Mouse (Mus musculus) layer of hippocampus, adult 8-10 months (tissue): Measurements from ENCODE around the gene 4921536K21Rik. TPM values are rescaled to one million over a fixed set of nuclear protein-coding genes. Genes with fewer than 3 reads are reported as not detected.
"Not testable (repeated sequence)": the region's sequence is repeated elsewhere in the genome, so short reads cannot be mapped to it uniquely, and the experiment has no call there.

Experiments
- DNase-seq, 2 experiments: peaks; one replicate each; pipeline ENCODE4 v3.0.0; 2022; ENCODE audit warnings: low spot score in 2 of 2
- total RNA-seq, 4 experiments: library from RNA; stranded (reverse); gene quantifications; 2 replicates each; pipeline ENCODE4 v1.2.4; 2022

4921536K21Rik gene
- total RNA-seq, 4 experiments from 2014 or later, result 0.52 to 1.0 (median 0.83) TPM

DNA sequence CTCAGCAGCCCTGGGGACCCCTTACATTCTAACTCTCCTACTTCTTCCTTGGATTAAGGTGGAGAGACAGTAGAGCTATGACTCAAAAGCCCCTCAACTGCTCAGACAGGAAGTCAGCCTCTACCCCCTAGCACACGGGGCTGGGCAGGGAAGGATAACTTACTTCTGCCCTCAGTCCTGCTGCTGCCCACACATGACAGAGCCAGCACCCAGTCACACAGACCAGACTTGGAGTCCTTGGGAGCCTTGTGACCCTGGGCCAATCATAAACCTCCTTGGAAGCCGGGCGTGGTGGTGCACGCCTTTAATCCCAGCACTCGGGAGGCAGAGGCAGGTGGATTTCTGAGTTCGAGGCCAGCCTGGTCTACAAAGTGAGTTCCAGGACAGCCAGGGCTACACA is 16.5 kb upstream of the 4921536K21Rik start:
- DNase-seq, result not testable (repeated sequence)

DNA sequence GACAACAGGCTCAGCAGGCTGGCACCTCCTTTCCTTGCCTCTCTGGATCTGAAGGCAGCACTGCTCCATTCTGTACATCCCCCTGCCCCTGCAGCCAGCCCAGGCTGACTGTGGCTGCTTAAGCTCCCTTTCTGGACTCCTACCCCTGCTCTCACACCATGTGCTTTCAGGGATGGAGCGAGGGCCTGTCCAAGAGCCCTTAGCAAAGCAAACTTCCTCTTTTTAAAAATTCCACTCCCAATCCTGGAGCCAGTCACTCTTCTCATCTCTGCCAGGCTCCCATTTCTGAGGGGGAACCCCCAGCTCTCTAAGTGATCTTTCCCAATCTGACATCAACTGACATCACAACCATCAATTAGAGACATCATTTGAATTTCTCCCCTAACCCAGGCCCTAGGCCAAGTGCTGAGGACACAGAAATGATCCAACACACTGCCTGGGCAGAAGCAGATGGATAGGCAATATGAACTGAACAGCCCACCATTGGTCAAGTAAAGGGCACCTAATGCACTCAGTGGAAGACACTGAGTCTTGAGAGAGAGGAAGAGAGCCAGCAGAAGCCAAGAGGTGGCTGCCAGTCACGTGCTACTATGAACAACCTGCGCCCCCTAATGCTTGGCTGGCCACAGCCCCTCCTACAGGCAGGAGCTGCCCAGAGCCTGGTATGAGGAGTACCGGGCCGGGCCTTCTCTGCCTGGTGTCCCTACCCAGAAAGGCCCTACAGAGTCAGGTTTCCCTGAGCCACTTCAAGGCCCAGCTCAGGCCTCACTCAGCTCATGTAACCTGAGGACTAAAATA is 15.8 kb upstream of the 4921536K21Rik start:
- no peak for DNase-seq

DNA sequence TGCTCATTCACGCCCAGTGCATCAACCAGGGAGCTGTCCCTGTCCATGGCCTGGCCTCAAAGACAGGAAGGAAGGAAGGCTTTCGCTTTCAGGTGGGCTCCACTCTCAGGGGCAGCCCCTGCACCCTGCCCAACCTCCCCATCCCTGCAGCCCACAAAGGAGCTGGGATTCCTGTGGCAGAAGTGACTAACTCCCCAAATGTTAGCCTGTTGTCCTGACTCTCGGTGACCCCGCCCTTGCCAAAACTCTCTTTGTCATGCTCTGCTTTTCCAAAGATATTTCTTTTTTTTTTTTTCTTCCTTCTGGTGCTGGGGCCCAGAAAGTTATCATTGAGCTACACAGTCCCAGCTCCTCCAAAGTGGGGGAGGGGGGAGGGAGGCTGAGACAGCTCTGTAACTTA is 14.3 kb upstream of the 4921536K21Rik start:
- DNase-seq, result no peak

DNA sequence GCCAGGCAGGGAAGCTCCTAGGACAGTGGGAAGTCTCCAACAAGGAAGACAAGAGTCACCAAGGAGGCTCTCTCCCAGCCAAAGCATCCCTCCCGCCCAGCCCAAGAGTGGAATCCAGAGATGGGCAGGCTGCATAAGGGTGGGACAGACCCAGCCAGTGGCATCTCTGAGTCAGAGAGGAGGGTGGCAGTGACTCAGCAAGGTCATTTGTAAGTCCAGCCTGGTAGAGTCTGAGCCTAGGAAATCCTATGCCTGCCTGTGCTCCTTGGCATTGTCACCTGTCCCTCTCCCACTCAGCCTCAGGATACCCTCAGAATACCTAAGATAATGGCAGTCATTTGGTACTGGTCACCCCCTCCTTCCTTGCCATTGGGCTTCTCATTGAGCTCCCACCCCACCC is 10.5 kb upstream of the 4921536K21Rik start:
- no peak for DNase-seq

DNA sequence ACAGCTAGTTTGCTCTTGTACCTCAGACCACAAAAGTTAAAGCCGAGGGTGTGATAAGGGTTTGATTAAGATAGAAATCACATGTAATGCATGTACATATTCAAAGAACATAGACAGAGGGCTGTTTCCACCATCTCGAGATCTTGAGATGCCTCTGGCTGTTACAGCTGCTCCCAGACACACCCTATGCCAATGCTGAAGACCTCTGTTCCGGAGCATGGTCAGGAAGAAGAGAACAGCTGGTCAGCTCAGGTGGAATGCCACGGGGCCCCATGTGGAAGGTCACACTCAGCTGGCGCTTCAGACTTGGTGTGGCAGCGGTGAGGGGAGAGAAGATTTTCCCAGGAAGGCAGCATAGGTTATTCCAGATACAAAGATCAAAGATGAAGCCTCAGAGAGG is 9.8 kb upstream of the 4921536K21Rik start:
- DNase-seq, result no peak

DNA sequence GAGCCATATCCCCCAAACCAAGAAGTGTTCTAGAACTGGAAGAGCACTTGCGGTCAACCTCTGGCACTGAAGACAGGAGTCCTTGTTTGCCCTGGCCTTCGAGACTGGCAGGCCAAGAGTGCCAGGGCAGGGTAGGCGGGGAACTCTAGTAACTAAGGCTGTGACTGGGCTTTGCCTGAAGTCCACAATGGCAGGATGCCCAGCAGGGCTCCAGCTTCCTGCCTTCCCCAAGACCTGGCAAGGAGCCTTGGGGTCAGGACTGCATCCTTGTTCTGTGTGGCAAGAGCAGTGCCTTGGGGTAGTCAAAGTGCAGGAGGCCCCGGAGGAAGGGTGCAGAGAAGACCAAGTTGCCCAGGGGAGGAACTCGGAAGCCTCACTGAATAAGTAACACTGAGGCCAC is 8.1 kb upstream of the 4921536K21Rik start:
- DNase-seq, result peak; percentile 72 to 75

DNA sequence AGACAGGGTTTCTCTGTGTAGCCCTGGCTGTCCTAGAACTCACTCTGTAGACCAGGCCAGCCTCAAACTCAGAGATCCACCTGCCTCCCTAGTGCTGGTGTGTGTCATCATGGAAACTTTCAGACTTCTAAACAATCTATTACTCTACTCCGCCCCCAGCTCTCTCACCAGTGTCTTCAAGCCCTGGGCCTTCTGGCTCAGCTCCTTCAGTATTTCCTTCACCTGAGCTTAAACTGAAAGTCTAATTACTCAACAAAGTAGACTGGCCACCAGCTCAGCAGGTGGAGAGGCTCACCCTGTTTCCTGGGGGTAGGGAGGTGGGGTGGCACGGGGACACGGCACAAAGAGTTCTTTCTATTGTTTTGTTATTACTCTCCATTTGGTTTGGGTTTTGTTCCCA is 7.6 kb upstream of the 4921536K21Rik start:
- DNase-seq, result no peak

DNA sequence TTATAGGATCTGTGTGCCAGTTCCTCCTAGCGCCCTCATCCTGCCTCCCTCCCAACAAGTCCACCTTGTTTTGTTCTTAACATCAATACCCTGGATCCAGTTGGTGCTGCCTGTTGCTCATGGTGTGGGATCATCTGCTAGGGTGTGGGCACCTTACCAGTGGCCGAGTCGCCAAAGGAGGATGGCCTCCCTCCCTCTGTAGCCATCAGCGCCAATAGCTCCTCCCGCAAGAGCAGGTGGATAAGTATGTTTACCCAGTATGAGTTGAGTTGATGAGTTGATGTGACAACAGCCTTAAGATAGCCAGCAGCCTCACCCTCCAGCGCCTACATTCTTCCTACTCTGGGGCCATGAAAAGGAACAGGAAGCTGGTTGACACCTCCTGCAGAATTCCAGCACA is 5.4 kb upstream of the 4921536K21Rik start:
- no peak for DNase-seq

DNA sequence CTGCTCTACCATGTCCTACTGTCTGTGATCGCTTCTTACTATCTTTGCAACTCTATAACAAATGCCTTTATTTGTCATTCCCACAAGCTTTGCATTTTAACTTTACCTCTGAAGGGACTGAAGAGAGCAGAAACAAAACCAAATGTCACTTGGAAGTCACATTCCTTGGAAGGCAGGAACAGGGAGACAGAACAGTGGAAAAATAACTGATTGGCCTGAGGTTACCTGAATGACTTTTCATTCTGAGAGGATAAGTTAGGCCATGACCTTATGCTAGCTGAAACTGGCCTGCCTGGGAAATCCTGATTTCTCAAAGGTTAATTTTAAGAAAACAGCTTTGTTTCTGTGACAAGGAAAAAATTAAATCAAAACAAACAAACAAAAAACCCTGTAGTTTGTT is 1.0 kb upstream of the 4921536K21Rik start:
- DNase-seq, result no peak

DNA sequence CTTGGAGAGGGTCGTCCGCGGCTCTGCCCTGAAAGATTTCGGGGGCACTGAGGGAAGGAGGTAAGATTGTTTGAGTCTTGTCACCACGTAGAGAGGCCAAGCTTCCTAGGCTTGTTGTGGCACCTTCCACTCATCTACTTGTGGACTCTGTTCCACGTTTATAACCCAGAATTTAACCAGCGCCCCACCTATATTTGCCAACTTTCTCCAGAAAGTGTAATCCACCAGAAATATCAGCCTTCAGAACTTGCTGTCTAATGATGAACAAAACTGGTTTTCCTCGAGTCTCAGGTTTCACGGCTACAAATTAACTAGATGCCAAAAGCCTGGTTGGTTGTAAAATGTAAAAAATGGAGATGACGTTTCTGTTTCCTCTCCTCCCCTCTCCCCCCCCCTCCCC is 560 bp upstream of the 4921536K21Rik start:
- DNase-seq, result no peak

DNA sequence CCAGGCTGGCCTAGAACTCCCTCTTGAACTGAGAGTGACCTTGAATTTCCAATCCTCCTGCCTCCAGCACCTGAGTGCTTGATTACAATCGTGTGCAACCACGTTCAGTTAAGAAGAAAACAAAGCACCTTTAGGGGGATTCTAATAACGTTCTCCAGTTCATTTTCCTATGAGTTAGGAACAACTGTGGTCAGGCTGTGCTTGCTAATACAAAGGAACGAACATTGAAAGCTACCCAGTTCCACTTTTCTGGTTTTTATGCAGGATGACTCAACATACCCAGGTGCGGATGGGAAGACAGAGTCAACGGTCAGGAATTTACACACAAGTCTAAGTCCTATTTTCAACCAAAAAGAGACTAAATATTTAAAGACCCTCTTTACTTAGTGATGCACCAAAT is 928 bp downstream of the 4921536K21Rik start:
- no peak for DNase-seq

DNA sequence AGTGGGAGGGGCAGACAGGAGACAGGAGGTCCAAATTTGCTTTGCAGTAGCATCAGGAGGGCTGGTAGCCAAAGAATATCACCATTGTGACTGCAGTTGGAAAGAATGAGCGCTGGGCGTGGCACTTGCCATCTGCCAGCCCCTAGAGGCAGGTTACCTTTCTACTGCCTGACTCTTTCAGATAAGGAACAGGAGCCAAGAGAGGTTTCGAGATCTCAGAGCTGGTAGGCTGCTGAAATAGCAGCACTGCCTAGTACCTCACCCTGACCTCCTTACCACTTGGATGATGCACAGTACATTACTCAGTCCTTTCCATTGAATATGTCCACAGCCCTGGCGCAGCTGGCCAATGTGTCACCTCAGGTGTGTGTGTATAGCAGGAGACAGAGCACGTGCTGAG is 7.6 kb downstream of the 4921536K21Rik start:
- DNase-seq, result no peak

DNA sequence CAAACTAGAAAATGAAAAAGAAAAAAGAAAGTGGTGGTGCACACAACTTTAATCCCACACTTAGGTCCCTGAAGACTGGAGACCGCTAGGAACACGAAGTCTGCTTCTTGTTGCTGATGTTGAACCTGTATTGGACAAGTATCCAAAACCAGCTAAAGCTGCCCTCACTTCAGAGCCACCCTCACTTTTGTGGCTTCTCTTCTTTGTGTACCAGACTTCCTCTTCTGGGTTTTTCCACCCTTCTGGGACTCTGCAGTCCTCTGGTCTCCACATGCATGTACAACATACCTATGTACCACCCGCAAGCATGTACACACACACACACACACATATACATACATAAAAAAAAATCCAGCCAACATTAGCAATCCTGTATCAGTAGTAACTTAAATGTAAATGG is 11.2 kb downstream of the 4921536K21Rik start:
- DNase-seq, result no peak

DNA sequence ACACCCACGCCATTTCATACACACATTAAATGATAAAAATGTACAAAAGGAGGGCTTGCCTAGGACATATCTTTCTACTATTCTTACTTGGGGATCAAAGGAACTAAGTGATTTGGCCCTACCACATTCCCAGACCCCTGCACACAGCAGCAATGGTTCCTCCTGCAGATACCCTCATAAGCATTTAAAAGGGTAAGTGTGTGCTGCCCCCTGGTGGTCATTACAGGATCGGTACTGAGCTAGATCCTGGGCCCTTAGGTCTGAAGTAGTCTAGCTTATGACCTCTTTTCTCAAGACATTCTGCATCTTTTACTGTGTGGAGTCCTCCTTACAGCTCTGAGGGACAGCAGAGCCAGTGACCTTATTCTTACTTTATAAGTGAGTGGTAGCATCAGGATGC is 15.1 kb downstream of the 4921536K21Rik start:
- peak; percentile 61 to 87 for DNase-seq

DNA sequence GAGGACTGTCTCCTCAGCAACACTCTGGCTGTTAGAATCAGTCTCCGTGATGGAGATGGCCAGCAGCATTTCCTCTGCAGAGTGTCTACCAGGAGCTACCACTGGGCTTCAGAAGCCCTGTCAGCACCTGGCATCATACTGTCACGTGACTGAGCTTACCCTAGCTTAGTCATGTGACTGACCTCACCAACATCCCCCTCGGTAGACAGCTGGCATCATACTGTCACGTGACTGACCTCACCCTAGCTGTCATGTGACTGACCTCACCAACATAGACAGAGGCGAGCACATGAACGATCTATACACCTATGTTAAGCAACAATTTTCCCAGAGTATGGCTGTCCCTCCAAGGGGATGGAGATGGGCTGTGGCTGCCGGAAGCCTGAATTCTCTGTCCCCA is 16.2 kb downstream of the 4921536K21Rik start:
- DNase-seq, result no peak

DNA sequence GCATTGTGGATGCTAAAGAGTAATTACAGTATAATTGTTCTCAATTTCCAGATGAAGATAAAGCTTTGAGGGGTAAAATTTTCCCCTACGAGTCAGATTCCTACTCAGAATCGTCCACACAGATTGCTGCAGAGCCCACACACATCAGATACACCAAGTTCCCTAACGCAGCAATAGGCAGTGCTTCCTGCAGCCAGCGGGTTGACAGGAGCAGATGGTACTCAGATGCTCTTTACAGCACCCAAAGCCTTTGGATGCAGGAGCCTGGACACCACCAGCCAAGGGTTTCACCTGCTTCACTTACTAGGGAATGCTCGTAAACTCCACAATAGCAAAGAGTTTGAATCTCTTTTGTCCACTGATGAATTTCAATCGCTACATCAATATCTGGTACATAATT is 18.5 kb downstream of the 4921536K21Rik start:
- DNase-seq, result peak in 1 of 2 experiments; percentile 49

DNA sequence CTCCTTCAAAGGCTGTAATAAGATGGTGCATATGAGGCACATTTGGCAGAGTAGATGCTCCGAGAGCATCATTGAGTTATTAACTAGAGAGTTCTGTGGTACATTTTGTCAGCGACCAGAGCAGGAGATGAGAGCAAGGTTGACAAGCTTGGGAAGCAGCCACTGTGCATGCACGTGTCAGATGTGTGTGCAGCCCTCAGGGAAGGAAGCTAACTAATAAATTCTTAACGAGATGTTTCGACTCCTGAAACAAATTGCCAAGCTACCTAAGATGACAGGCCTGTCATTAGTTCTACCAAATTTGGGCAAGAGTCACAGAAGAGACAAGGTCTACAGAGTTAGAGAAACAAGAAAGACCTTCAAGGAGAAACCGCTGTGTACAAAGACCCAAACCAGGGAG is 30.6 kb downstream of the 4921536K21Rik start:
- no peak for DNase-seq

DNA sequence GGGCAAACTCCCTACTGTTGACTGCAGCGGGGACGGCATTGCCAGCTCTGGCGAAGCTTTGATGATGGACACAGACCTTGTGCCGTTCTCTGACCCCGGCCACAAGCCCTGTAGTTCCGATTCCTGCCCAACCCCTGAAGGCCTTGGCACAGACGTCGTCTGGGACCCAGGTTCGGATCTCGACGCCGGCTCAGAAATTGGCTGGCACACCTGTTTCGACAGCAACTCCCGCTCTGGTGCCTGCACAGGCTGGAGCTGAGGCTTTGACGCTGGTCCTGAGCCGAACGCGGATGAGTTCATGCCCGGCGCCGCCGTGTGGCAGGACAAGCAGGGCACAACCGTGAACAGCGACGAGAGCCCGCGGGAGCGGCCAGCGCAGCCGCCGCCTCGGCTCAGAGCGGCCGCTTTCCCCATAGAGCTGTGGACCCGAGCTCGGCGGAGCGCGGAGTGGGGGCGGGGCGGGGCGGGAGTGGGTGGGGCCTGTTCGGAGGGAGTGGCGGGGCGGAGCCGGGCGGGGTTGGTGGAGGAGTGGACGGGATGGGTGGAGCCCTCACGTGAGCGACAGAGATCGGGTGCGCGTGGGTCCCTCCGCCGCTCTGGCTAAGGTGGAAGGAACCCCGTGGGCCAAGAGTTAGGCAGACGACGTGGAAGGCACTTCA is 31.3 kb downstream of the 4921536K21Rik start, which contains the start of gene Osbp2:
Gene Osbp2 (minus strand): TSS at position 450 of the 659 bp plus-strand sequence.
- DNase-seq, result peak; percentile 69 to 72

DNA sequence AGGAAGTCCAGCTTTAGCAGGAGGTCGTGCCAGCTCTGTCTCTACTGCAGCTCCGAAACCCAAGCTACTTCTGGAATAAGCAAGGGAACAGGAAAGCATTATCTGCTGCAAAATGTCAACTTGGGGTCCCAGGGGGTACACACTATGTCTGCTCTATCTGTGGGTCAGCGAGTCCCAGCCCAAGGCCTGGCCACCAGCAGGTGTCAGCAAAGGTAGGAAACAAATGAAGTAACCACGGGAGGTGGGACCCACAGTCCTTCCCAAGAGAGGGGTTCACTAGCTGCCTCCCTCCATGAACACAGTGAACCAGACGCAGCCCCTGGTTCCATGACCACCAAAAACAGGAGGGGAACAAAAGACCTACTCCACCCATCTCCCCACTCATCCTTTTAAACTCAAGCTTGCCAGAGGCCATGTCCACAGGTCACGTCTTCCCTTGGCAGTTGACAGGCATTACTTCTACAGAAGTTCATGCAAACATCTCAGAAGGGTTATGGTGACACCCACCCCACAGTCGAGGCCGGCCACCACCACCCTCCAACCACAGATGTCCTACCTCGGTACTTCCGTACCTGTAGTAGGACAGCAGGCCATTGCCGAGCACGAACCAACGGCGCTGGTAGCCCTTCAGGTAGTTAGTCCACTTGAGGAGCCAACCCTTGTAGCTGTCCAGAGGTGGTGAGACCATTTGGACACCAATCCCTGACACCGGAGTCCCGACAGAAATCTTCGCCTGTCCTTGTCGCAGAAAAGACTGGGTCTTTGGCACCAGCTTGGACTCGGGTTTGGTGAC is 32.0 kb downstream of the 4921536K21Rik start:
- DNase-seq, result no peak

DNA sequence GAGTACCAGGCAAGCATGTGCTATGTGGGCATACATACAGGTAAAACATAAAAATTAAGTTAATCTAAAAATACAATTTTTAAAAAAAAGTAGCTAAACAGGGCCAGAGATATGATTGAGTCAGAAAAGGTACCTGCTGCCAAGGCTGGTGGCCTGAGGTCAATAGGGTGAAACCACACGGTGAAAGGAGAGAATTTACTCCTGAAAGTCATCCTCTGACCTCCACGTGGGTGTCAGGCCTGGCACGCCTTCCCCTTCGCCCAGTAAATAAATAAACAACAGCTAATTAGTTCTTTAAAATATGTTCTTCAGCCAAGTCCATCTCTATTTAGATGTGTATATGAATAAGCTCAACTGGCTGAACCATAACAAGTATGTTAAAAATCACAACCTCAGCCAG is 34.5 kb downstream of the 4921536K21Rik start:
- DNase-seq, result no peak

DNA sequence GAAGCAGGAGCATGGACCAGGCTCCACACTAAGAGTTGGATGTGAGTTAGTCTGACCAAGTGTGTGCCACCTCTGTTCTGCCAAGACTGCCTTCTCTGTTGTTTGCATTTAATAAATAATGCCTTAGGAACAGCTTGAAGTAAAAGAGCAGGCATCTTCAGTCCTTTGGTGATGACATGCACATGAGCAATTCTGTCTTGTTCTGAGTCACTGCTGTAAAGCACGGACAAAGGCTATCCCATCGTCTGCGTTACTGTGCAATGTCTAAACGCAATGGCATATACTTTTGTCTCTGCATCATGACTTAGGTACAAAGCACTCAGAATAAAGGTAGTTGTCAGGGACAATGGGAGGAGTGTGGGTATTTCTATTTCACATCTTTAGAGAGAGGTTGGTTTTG is 35.1 kb downstream of the 4921536K21Rik start:
- no peak for DNase-seq

DNA sequence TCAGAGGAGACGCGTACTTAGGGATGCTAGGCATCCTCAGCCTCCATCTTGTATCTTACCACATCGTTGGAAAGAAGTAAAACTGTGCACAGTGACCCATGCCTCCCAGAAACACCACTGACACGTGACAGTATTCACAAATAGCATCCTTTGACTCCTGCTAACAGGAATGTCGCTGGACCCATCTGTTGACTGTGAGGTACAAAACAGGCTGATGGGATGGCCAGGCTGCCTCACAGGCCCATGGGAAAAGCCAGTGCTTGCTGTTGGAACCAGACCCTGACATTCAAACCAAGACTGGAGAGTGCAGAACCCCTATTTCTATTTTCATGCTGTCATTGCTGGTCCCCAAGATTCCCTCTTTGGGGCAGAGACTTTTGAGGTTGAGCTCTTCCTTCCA is 37.0 kb downstream of the 4921536K21Rik start:
- no peak for DNase-seq
